Mouse (Mus musculus): ENCODE data around the gene Aass. TPM values are rescaled to one million over a fixed set of nuclear protein-coding genes. Genes with fewer than 3 reads are reported as not detected.
"Not testable (repeated sequence)": the region's sequence is repeated elsewhere in the genome, so short reads cannot be mapped to it uniquely, and the experiment has no call there.

The Aass gene
- total RNA-seq (2022) = 1 to 10 TPM; 1.1 to 1.8 (median 1.3) TPM

GRCm38 (mm10) chr6:23132573-23133181, at the start of gene Aass:
Aass (minus strand) TSS chr6:23132986.
- peak; percentile 35 for DNase-seq

GRCm38 (mm10) chr6:23180096-23180495, 47.3 kb upstream of the Aass start:
- no peak for DNase-seq

GRCm38 (mm10) chr6:23163824-23164223, 31.0 kb upstream of the Aass start:
- DNase-seq = not testable (repeated sequence)

- not testable (repeated sequence) for DNase-seq
Measured at GRCm38 (mm10) chr6:23156357-23156756, 23.6 kb upstream of the Aass start.

GRCm38 (mm10) chr6:23153112-23153511, 20.3 kb upstream of the Aass start:
- no peak for DNase-seq

GRCm38 (mm10) chr6:23147221-23147620, 14.4 kb upstream of the Aass start:
- DNase-seq = no peak

GRCm38 (mm10) chr6:23143980-23144379, 11.2 kb upstream of the Aass start:
- no peak for DNase-seq

- no peak for DNase-seq
Measured at GRCm38 (mm10) chr6:23131015-23131414, 1.8 kb downstream of the Aass start.

GRCm38 (mm10) chr6:23129201-23129600, 3.6 kb downstream of the Aass start:
- DNase-seq = no peak

- DNase-seq = no peak
Measured at GRCm38 (mm10) chr6:23126706-23127105, 6.1 kb downstream of the Aass start.

GRCm38 (mm10) chr6:23125831-23126230, 7.0 kb downstream of the Aass start:
- DNase-seq = no peak

GRCm38 (mm10) chr6:23124823-23125222, 8.0 kb downstream of the Aass start:
- DNase-seq = no peak

GRCm38 (mm10) chr6:23122934-23123333, 9.9 kb downstream of the Aass start:
- DNase-seq = no peak

- DNase-seq = no peak
Measured at GRCm38 (mm10) chr6:23114781-23115180, 18.0 kb downstream of the Aass start.

GRCm38 (mm10) chr6:23107069-23107468, 25.7 kb downstream of the Aass start:
- DNase-seq = no peak

- no peak for DNase-seq
Measured at GRCm38 (mm10) chr6:23106373-23106772, 26.4 kb downstream of the Aass start.

GRCm38 (mm10) chr6:23090346-23091055, 42.3 kb downstream of the Aass start:
- DNase-seq = not testable (repeated sequence)

- not testable (repeated sequence) for DNase-seq
Measured at GRCm38 (mm10) chr6:23089292-23089691, 43.5 kb downstream of the Aass start.

- no peak for DNase-seq
Measured at GRCm38 (mm10) chr6:23084587-23085421, 48.0 kb downstream of the Aass start.

- DNase-seq = no peak
Measured at GRCm38 (mm10) chr6:23079991-23080680, 52.6 kb downstream of the Aass start.

GRCm38 (mm10) chr6:23078273-23078672, 54.5 kb downstream of the Aass start:
- no peak for DNase-seq

GRCm38 (mm10) chr6:23076060-23076459, 56.7 kb downstream of the Aass start:
- DNase-seq = no peak

GRCm38 (mm10) chr6:23055734-23056133, 77.1 kb downstream of the Aass start:
- no peak for DNase-seq

Data from adrenal gland, adult 8-10 months (tissue).